Mouse (Mus musculus) layer of hippocampus, adult 9-11 months (tissue): Measurements from ENCODE around the gene Nmnat3.
A peak's percentile ranks its signal among the peaks of the same experiment; 100 is the strongest.
"Not testable (repeated sequence)": the region's sequence is repeated elsewhere in the genome, so short reads cannot be mapped to it uniquely, and the experiment has no call there.

Experiments
- DNase-seq: peaks from one replicate; pipeline ENCODE4 v3.0.0; 2022

Nmnat3 gene

DNA sequence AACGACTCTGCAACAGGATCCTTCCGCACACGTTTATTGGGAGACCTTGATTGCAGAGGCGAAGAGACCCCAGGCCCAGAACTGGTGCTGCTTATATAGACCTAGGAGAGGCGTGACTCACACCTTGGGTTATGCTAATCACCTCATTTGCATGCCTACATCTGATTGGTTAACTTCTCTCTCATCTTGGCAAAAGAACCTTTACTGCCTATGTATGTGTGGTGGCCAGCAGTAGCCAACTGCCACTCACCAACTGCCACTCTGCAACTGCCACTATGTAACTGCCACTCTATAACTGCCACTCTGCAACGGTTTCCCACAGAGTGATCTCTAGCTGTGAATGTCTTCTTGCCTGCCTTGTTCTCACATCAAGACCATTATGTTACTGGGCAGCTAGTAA is at the start of gene Nmnat3:
Gene Nmnat3, plus strand, starts transcription at position 301 of the 400 bp plus-strand sequence.
- DNase-seq: not testable (repeated sequence)

DNA sequence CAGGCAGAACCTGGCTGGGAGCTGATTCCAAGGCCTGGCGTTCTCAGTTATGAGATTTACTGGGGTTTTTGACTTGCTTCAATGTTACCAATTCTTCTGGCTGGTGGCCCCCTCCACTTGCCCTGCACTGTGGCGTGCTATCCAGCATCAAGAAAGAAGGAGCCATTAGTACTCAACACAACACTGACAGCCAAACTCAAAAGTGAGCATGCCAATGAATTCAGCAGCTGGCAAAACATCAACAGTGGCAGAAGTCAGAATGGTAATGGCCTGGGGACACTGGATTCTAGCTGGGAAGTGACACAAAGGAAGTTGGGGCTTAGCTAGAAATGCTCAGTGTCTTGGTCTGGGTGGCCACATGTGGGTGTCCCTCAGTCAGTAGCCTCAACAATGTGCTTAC is 43.8 kb upstream of the Nmnat3 start:
- no peak for DNase-seq

DNA sequence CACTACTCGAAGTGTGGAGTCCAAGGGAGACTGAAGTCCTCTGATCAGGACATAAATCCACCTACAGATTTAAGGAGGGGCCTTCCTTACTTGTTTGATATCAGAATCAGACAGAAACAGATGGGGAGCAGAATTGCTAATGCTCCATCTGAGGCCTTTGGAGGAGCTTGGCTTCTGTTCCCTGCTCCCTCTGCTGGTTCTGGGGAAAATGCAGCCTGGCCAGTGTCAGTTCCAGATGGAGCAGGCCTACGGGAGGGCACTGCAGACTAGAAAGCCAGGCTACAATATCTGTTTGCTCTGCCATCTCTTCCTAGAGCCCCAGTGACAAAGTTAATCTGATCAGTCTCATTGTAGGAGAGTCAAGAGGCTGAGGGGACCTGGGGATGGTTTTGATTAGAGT is 43.0 kb upstream of the Nmnat3 start:
- DNase-seq: peak; percentile 67

DNA sequence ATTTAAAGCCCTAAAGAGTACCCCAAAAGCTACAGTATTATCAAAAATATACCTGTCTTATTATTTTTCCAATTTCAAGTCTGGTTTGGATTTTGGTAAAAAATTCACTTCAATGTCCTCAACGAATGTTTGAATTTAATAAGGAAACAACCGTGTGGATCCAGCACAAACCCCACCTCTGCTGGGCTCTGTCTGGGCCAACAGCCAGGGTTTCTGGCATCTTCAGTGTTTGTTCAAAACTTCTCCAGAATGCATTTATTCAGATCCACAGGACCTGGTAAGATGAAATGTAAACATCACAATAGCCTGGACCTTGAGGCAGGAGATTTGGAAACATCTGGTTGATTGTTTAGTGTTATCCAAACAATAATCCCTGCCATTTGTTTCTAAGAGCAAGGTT is 42.0 kb upstream of the Nmnat3 start:
- no peak for DNase-seq

DNA sequence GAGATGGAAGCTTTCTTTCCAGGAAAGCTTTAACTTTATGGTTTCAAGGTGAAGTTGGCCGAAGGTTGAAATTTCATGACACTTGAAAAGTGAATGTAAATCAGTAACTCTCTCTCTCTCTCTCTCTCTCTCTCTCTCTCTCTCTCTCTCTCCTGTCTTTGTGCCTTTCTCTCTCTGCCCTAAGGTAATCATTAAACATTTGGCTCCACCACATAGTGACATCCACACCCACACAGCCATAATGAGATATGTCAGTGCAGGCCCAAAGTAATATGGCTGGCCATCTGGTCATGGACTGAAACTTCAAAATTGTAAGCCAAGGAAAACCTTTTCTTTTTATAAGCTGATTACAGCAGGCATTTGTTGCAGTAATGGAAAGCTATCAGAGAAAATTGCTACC is 40.9 kb upstream of the Nmnat3 start:
- no peak for DNase-seq

DNA sequence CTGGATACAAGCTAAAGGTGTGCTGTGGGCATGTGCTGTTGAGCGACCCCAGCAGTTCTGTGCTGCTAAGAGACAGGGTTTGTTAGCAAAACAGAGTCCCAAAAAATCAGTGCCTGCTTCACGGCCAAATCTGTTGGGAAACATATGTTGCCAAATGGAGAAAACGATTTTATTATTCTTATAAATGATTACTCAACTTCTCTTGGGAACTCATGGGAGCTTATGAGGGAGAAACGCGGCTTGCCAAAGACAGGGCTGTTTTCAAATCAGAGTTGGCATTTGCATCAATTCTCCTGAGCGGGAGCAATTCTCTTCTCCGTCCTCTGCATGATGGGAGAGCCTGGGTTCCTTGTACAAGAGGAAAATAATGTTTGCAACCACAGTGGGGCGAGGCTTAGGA is 27.0 kb upstream of the Nmnat3 start:
- DNase-seq: peak; percentile 36

DNA sequence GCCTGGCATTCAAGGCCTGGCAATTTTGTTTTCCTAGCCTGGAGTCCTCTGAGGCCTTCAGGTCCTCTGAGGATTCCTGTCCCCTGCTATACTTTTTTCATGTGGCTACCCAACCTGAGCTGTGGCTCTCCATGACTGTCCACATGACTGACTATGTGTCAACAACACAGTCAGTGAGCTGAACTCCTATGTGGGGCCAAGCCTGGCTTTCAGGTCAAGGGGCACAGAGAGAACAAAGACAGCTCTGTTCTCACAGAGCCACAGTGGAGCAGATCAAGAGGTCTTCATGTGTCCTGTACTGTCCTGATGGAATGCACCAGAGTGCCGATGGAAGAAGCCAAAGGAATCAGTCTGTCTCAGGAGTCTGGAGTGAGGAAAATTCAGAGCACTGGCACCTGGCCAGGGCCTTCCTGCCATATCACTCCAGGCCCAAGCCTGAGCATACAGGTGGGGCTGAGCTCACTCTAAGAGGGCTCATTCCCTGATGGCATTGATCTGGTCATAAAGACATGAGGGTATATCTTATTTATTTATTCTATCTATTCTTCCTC is 25.7 kb upstream of the Nmnat3 start:
- DNase-seq: no peak

DNA sequence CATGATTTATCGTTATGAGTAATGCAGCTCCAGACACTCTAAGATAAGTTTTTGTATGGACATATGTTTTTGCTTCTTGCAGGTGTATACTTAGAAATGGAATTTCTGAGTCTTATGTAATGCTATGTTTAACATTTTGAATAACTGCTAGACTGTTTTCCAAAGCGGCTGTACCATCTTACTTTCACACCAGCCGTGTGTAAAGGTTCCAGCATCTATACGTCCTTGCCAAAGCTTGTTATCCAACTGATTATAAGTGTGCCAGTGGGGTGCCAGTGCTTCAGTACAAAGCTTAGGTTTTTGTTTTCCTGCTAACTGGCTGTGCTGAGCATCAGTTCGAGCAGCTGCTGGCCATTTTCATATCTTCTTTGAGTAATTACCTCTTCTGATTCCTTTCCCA is 22.3 kb upstream of the Nmnat3 start:
- peak; percentile 25 for DNase-seq

DNA sequence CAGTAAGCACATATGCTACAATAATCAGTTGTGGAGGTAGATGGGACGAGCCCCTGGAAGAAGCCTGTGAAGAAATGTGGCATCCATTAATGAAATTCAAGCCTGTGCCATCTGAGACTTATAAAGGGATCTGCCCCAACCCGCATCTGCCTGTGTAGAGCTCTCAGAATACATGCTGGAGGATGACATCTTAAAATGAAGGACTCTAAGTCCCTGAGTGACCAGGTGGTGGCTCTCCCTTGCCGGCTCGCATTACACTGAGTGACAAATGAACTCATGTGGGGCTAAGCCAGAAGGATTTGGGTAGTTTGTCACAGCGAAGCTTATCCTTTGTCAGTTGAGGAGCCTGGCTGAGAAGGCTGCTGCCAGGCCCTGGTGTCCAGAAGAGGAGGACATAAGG is 14.5 kb upstream of the Nmnat3 start:
- no peak for DNase-seq

DNA sequence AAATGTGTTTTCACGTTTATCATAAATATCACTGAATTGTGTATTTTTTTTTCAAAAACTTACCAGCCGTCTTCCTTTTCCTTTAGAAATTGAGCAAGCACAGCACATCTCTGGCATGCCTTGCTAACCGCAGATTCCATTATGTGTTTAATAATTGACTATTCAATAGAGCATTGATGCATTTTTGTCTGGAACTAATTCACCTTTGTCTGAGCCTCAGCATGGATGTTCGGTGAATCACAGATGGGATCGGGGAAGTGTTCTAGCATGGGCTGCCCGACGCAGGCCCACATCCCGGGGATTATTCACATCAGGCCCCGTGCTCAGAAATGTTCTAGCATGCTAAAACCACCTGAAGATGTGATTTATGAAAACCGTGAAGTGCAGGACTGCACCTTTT is 12.2 kb upstream of the Nmnat3 start:
- DNase-seq: no peak

DNA sequence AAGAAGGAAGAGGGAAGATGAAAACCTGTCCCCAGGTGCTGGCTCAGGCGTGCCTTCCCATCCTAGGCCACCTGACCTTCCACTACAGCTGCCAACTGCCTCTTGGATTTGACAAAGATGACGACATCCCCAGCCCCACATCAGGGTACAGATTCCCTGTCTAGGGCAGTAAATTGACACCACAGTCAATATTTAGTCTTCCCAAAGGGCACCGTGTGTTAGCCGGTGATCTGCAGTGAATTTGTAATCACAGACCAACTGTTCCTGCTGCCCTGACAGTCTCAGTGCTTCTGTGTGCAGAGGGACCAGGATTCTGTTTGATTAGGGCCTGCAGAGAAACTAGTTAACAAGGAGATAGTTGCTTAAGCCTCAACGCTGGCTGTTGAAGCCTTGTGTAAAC is 7.1 kb upstream of the Nmnat3 start:
- no peak for DNase-seq

DNA sequence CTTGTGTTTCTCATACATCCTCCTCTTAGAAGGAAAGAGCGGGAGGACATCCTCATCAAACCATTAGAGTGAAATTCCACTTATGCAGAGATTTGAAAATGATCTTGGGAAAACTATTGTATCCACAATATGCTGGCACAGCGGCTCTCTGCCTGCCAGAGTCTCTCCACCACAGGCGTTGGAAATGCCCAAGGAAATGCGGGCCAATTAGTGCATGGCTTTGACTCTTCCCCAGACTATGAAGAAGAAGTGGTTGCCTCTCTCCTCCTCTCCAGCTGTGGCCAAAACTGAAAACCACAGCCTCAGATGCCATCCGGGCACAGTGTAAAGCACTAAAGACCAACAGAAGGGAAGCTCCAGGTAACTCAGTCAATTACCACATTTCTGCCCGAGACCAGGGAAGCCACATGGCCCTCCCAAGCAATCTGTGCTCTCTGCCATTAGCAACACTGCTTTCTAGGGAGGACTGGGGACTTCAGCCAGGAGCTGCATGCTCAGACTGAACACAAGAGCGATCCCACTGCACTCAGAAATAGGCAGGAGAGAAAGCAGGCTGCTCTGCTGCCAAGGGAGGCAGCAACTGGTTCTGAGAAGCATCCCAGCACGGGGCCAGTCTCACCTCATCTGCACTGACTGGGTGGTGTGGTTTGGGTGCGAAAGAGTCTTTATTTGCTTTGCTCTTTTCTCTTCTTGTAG is 1.5 kb upstream of the Nmnat3 start:
- peak; percentile 32 for DNase-seq

DNA sequence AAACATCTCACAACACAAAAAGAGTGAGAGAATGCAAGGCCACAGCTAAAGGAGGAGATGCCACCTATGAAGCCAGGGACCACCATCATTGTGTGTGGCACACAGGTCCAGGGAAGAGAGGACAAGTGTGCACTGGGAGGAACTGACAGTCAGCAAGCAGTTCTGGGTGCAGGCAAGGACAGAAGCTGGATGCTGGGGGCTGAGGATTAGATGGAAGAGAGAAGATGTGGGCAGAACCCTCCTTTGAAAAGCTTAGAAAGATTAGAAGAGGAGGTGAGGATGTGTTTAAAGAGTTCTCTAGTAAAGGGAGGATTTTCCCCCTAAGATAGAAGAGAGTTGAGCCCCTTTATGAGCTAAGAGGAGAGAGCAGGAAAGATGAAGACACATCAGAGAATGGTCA is 2.4 kb downstream of the Nmnat3 start:
- no peak for DNase-seq

DNA sequence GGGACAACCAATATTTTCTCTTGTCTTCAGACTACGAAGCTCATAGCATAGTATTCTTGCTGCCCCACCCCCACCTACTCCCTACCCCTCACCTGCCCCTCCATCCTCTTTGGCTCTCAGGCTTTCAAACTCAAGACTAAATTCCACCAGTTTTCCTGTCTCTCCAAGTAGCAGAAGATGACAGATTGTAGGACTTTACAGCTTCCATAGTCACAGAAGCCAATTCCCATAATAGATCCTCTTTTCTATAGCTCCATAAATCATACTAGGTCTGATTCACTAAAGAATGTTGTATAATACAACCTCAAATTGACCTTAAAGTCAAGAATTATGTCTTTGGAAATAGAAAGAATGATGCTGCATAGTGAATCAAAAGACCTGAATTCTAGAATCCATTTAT is 3.4 kb downstream of the Nmnat3 start:
- DNase-seq: no peak

DNA sequence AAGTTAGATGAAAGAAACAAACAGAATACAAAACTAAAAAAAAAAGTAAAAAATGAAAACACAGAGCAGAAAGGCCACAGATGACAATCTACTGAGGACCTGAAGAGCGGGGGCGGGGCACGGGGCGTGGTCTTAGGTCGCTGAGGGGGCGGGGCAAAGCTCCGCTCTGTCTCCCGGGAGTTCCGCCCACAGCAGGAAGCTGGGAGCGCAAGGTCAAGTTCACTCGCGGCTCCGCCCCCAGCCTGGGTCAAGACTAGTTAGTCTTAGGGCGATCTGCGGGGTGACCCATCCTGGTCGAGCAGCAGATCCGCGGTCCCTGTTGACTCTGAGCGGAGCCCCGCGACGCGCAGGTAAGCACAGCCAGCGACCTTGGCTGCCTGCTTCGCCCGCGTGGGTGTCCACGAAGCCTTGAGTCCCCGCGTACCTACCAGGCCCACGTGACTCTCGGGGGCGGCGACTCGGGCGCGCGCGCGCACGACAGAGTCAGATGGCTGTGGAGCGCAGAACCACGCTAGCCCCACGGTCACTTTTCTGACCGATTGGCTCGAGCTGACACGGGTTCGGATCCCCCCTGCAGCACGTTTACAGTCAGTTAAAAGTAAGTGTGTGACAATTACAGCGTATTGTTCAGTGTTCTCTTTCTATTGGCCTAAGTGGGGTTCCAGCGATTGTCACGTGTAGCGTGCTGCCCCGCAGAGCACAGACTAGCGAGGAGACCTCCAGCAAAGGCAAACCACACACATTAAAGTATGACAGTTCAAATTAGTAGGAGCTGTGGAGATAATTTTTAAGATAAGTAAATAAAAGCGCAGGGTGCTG is 9.4 kb downstream of the Nmnat3 start:
- DNase-seq: peak; percentile 89

DNA sequence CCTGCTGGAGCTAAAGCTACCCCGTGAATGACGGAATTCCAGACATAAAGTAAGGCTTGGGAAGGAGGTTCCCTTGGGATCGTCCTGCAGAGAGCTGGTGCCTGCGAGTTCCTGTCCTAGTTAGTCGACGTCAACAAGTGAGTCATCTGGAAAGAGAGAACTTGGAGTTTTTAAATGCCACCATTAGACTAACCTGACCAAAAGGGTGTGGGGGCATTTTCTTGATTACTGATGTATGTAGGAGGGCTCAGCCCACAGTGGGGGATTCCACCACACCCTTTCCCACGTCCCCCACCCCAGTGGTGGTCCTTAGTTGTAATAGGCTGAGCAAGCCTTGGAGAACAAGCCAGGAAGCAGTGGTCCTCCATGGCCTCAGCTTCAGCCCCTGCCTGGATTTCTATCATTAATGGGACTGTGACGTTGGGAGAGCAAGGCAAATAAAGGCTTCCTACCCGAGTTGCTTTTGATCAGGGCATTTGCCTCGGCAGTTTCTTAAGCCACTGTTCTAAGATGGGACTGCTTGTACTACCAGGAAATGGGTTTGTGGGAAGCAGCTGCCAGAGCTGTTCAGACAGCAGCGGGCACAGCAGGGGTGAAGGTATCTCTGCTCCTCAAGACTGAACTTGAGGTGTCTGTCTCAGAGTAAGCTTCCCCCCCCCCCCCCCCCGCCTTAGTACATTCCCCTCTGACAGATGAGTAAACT is 10.2 kb downstream of the Nmnat3 start:
- DNase-seq: no peak

DNA sequence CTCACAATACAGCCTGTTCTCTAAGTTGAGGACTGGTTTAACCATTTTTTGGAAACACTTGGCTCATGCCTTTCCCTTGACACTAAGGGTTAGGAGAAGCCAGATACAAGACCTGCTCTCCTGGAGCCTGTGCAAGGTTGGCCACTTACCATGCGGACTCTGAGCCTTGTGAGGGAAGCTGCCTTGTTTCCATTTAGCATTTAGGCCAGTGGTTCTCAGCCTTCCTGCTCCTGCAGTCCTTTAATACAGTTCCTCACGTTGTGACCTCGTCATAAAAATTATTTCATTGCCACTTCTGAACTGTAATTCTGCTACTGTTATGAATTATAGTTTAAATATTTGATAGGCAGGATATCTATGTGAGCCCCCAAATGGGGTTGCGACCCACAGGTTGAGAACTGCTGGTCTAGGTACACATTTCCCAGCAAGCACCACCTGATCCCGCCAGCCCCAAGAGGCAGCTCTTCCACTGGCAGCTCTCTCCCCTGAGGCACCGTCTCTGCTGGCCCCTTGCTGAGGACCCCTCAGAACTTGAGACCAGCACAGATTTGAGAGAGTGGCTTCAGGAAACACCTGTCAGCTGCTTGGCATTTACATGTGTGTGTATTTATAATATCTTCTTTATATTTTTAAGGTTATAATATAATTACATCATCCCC is 10.8 kb downstream of the Nmnat3 start:
- DNase-seq: no peak

DNA sequence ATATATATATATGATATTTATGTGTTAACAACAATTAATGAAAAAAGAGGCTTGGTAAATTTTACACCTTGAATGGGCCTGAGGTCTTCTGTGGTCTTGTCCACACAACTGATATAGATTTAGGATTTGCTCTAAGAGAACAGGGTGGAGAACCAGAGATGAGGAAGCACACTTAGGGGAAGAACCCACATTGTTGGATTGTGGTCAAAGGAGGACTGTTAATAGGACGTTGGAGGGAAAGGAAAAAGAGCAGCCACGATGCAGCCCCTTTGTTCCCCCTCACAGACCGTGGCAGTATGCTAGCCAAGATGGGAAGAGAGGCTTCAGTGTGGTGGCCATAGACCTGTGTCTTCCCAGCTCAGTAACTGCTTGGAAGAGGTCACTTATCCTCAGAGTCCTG is 11.5 kb downstream of the Nmnat3 start:
- DNase-seq: no peak

DNA sequence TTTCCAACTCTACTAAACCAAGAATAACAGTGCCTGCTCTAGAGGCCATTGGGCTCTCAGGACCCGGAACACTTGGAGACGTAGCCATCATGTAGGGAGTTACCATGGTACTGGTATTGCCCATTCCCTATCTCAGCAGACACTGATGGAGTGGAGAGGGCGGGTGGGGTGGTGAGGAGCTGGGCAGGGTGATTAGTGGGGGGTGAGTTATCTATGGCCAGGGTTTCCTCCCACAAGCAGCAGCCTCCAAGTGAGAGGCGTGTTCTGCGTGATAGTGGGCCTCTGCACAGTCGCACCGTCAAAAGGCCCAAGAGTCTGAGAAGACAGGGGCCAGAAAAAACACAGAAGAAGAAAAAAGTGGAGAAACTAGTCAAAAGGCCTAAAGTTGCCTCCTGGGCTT is 12.0 kb downstream of the Nmnat3 start:
- no peak for DNase-seq

DNA sequence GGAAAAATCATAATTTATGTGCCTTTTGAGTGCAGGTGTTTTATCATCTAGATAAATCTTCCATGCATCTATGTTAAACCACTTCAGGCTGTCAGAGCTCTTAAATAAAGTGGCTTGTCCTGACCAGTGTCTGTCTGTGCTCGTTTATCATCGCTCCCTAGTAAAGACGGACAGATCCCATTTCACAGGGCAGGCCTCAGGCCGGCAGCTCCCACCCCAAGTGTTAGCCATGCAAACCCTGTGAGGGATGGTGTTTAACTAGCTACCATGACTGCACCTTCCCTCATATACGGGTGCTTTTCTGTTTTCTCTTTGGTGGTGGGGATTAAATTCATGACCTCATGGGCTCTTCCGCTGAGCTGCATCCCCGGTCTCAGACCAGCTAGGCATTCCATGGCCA is 13.3 kb downstream of the Nmnat3 start:
- no peak for DNase-seq

DNA sequence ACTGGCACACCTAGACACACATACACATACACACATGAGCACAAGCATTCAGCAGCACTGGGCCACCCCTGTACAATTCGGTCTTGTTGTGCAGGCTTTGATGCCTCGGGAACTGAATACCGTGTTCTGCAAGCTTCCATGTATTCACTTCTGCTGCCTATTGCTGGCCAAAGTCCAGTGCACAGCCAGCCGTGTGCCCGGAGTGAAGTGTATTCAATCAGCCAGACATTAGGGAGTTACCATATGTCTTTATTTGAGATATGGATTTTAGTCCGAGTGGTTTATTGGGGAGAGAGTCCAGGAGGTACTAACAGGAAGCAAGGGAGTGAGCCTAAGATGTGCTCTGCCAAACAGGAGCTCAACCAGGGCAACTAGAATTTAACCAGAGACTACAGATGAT is 19.8 kb downstream of the Nmnat3 start:
- no peak for DNase-seq

DNA sequence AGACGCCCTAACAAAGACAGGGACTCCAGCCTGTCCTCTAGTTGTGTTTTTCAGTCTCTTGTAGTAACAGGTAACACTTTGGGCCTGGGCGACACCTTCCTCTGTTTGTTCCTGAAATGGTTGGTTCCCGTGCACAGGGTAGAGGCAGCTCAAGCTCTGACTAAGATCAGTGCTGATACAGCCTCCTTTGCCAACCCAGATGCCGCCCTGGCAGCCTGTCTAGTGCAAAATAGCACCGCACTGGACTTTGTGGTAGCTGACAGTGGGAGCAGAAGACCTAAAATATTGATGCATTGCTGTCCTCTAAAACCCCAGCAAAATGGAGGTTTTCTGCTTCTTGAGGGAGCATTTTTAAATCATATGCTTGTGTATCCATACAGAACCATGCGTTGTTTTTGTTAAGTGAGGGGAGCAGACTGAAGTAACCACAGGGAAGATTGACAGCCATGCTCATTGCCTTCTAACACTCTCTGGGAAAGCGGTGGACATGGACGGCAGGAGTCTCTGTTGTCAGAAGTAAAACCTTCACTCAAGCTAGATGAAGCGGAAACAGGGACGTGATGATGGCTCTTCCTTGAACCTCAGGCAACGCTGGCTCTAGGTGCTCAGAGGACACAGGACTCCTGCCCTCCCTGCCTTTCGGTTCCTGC is 24.2 kb downstream of the Nmnat3 start:
- no peak for DNase-seq
